Mouse (Mus musculus): ENCODE measurements at regions not wholly inside any gene's neighbourhood (a gene's known extent, or its start where the extent isn't known, plus 50 kb on each side); places are given as distances from the start of the nearest gene placed in this dataset.

DNA sequence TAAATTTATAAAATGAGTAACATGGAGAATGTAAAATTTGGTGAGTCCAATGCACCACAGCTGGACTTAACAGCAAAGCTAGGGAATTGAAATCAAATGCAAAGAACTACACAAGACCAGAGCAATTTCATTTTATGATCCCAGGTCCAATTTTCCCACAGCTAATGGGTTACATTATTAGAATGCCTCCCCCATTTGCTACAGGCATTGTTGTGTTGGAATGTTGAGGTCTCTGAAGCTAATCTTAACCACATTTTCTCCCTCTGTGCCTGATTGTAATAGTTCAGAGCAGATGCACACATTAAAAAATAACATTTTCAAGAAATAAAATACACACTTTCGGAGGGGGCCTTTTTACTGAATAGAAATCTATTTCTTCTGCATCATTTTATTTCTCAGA, 254.3 kb downstream of the Rfpl4b start:
- TF ChIP-seq CTCF (conservative IDR thresholded peaks at IDR 0.05; ENCODE audit: low read length) (no peak), NANOG (IDR thresholded peaks at IDR 0.05; ENCODE audit: borderline replicate concordance, low read length) (no peak), POU5F1 (IDR thresholded peaks at IDR 0.05; ENCODE audit: borderline replicate concordance, low read length) (no peak)
